Mouse (Mus musculus) spleen, adult 18-20 months (tissue): Measurements from ENCODE around the gene Gm14326.
"Not testable (repeated sequence)": the region's sequence is repeated elsewhere in the genome, so short reads cannot be mapped to it uniquely, and the experiment has no call there.

ENCODE experiments used
- DNase-seq, 2 experiments: peaks; one replicate each; pipeline ENCODE4 v3.0.0; 2022; ENCODE audit warnings: mixed read lengths in 2 of 2

Gm14326 gene

GRCm38 (mm10) chr2:177957145-177957544 lies at the start of gene Gm14326:
Gene Gm14326, minus strand, starts transcription at chr2:177957297.
- peak; percentile 51 to 58 for DNase-seq

DNA sequence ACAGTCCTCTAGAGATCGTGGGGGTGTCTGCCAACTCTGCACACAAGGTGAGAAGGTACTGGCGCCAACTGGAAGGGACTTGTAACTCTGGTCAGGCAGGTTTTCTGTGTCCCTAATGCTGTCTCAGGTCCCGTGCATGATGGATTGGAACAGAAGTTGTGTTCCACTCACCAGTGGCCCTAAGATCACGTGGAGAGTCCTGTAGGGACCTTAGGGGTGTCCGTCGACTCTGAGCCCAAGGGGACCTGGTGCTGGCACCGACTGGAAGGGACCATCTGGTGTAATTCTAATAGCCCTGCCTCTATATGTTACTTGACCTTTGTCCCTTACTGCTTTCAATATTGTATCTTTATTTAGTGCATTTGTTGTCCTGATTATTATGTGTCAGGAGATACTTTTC lies 17.7 kb upstream of the Gm14326 start:
- DNase-seq = not testable (repeated sequence)

GRCm38 (mm10) chr2:177956734-177957133 lies 363 bp downstream of the Gm14326 start:
- DNase-seq = peak in 1 of 2 experiments; percentile 8

GRCm38 (mm10) chr2:177925563-177926103 lies 31.5 kb downstream of the Gm14326 start, which contains the start of gene Zfp972:
Gene Zfp972, minus strand, starts transcription at chr2:177925613.
- DNase-seq = not testable (repeated sequence)

DNA sequence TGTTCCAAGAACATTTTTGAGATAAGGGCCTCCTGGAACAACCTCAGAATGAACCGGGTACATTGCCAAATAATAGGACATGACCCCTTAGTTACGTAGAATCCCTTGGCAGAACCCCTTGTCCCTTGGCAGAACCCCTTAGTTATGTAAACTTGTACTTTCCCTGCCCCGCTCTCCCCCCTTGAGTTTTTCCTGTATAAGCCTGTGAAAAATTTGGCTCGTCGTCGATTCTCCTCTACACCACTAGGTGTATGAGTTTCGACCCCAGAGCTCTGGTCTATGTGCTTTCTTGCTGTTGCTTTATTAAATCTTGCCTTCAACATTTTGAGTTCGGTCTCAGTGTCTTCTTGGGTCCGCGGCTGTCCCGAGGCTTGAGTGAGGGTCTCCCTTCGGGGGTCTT lies 53.8 kb downstream of the Gm14326 start:
- DNase-seq = not testable (repeated sequence)

GRCm38 (mm10) chr2:177898171-177898570 lies 58.9 kb downstream of the Gm14326 start:
- DNase-seq = not testable (repeated sequence)

- DNase-seq = not testable (repeated sequence)
Measured at GRCm38 (mm10) chr2:177897046-177897578, 60.0 kb downstream of the Gm14326 start, which contains the start of gene Gm14327. Gene Gm14327, plus strand, starts transcription at chr2:177897096.

DNA sequence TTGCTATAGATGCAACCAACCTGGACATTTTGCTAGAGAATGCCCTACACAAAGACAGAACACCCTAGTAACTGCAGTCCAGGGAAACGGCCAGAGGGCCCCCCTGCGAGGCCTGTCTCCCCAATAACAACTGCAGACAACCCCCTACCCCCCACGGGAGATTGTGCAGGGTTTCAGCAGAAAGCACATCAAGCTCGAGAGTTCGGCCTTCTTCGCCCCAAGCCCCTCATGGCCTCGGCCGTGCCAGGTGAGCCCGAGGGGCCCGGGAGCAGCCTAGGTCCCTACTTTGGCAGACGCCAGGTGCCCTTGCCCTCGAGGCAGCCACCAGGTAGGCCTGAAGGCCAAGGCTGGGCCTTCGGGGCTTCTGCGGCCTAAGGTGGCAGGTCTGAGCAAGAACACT lies 69.4 kb downstream of the Gm14326 start:
- not testable (repeated sequence) for DNase-seq
